Mouse (Mus musculus) frontal cortex, postnatal 10 days (tissue): ENCODE measurements around the gene Gm3417.
"Not testable (repeated sequence)": the region's sequence is repeated elsewhere in the genome, so short reads cannot be mapped to it uniquely, and the experiment has no call there.

Experiments used
- DNase-seq, 2 experiments: peaks; one replicate each; pipeline ENCODE4 v3.0.0; 2022; ENCODE audit warnings: low spot score in 2 of 2, mixed read lengths in 1 of 2

The Gm3417 gene

DNA sequence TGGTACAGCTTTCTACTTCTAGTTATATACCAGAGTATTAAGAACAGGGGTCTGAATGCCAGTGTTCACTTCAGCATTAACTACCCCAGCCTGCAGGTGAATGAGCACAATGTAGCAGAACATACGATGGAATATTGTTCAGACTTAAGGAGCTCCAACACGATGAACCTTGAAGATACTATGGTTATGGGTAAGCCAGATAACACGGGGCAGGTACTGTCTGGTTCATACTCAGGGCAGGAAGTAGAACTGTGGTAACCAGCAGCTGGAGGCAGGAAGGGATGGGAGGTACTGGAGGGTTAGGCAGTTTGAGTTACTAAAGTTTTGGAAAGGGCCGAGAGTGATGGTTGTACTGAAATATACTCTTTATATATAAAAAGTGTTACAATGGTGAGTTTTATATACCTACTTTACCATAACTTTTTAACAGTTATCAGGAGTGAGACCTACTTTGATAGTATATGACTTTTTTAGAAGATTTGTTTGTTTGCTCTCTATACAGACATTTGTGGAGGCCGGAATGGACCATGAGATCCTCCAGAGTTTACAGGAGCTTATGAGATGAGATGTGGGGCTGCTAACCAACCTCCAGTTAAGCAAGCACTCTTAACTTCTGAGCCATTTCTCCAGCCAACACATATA is 19.8 kb downstream of the Gm3417 start:
- no peak for DNase-seq

DNA sequence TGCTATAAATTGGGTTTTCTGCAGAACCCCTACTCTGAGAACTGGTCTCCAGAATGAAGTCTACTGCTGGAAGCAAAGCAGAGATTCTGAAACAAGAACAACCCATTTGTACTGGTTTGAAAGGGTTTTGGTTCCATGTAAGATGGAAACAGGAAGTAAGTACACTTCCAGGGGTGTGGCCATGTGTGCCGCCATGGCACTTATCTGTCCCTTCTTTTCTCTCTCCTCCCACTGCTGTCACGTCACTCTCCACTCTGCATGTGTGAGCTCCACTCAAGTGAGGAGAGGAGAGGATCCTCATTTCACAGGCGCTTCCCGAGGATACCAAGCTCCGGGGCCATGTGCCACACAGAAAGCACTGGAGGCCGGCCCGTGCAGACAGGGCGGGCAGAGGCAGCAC is 25.1 kb downstream of the Gm3417 start:
- no peak for DNase-seq

GRCm38 (mm10) chr17:14949161-14949827 is 29.3 kb downstream of the Gm3417 start:
- DNase-seq = no peak

GRCm38 (mm10) chr17:14944551-14944950 is 34.0 kb downstream of the Gm3417 start:
- DNase-seq = no peak

DNA sequence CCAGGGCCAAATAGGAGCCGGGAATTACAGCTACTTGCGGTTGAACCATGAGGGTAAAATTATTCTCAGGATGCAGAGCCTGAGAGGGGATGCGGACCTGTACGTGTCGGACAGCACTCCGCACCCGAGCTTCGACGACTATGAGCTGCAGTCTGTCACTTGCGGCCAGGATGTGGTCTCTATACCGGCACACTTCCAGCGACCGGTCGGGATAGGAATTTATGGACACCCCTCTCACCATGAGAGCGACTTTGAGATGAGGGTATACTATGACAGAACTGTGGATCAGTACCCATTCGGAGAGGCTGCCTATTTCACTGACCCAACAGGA is 34.9 kb downstream of the Gm3417 start:
- peak in 1 of 2 experiments; percentile 26 for DNase-seq

DNA sequence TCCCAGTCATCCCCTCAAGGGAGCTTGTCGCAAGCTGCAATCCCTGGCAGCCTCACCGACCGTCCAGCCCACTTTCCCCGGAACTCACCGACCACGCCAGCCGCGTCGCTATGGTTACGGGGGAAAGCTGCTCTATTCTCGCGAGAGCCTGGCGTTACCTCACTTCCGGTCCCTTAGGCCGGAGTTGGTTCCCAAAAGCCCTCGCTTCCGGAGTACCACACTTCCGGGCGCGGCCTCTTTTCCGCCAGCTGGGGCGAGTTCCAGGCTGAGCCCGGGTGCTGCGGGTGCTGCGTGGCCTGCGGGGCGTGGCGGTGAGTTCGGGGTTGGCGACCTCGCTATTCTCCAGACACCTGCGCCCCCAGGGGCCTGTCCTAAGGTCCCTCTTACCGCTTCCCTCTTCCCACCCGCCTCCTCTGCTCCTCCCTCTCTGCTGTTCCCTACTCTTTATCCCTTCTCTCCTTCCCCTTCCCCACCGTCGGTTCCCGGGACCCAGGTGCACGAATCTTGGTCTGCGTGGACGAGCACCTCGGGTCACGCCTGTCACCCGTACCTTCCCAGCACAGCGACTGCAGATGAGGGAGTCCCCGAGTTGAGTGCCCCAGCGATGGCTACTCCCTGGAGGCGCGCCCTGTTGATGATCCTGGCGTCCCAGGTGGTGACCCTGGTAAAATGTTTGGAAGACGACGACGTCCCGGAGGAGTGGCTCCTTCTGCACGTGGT is 35.4 kb downstream of the Gm3417 start, which contains the start of the genes Wdr27 and 1600012H06Rik:
Gene Wdr27, minus strand, starts transcription at position 150 of the 720 bp plus-strand sequence.
Gene 1600012H06Rik, plus strand, starts transcription at position 176 of the 720 bp plus-strand sequence.
- peak; percentile 96 to 98 for DNase-seq

- DNase-seq = not testable (repeated sequence)
These were observed 36.4 kb downstream of the Gm3417 start for GRCm38 (mm10) chr17:14942181-14942580.

- DNase-seq = no peak
These were observed 42.6 kb downstream of the Gm3417 start for GRCm38 (mm10) chr17:14935841-14936605.

DNA sequence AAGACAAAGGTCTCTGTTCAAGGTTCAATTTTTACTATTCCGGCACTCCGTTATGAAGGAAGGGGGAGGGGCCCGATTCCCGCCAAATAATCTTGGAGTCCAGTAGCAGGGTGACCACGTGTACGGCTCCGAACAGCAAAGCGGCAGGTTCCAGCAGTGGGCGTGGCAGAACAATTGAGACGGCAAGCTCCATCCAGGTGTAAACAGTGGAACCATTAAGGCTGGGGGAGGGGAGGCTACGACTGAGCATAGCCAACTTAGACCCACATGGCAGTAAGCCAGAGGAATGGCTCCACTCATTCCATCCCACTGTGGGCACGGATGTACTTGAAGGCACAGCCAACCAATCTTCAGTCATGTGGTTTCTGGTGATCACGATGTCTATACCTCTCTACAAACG is 43.3 kb downstream of the Gm3417 start:
- DNase-seq = not testable (repeated sequence)

GRCm38 (mm10) chr17:14931469-14931868 is 47.1 kb downstream of the Gm3417 start:
- DNase-seq = no peak

GRCm38 (mm10) chr17:14930697-14931096 is 47.9 kb downstream of the Gm3417 start:
- DNase-seq = no peak

DNA sequence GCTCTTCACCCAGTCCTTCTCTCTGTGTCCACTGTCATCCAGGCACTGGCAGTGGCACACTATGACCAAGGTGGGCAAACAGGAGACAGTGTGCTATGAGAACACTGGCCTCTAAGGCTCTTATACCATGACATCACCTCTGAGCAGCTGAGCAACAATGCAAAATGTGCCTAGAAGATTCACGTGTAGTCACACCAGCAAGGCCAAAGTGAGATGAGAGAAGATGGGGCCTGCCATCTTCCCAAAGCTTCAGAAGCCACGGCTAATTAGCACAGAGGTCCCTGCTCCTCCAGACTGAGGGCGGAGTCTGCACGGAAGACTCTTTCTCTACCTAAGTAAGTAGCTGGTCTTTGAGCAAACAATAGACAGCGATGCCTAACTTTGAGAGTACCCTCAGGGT is 50.0 kb downstream of the Gm3417 start:
- no peak for DNase-seq

- no peak for DNase-seq
These were observed 50.9 kb downstream of the Gm3417 start for GRCm38 (mm10) chr17:14927644-14928218.

- no peak for DNase-seq
These were observed 57.0 kb downstream of the Gm3417 start for GRCm38 (mm10) chr17:14921582-14921981.

DNA sequence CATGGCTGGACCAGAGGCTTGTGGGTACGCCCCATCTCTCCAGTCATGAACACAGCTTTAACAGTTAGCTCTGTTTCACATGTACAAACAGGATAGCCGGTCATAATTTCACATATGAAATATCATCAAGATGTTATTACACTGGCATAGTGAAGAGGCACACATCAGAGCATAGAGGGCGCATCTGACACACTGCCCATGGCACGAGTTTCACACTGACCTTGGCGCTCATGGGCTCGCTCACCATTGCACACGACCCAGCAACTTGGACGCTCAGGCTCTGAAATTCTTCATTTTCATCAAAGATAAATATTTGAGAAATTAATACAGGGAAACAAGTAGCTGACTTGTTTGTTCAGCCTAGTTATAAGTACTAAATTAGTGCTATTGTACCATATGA is 60.7 kb downstream of the Gm3417 start:
- DNase-seq = no peak

- DNase-seq = no peak
These were observed 64.2 kb downstream of the Gm3417 start for GRCm38 (mm10) chr17:14914401-14914800.
